Mouse (Mus musculus) cortical plate, adult 2 months (tissue): Measurements from ENCODE around the gene Acss1.

ENCODE experiments used
- CTCF ChIP-seq: fragments of 200-500 bp; IDR thresholded peaks from 2 replicates; pipeline ENCODE4 v1.5.1; 2011; ENCODE audit warnings: mild to moderate bottlenecking, control low read depth, low read length; ENCODE audit not compliant: insufficient read depth; ENCODE audit errors: extremely low read depth
- POLR2A ChIP-seq: fragments of 200-500 bp; IDR thresholded peaks from 2 replicates; pipeline ENCODE4 v1.6.1; 2011; ENCODE audit warnings: mild to moderate bottlenecking, low read length, control low read depth; ENCODE audit not compliant: insufficient read depth; ENCODE audit errors: extremely low read depth

DNA sequence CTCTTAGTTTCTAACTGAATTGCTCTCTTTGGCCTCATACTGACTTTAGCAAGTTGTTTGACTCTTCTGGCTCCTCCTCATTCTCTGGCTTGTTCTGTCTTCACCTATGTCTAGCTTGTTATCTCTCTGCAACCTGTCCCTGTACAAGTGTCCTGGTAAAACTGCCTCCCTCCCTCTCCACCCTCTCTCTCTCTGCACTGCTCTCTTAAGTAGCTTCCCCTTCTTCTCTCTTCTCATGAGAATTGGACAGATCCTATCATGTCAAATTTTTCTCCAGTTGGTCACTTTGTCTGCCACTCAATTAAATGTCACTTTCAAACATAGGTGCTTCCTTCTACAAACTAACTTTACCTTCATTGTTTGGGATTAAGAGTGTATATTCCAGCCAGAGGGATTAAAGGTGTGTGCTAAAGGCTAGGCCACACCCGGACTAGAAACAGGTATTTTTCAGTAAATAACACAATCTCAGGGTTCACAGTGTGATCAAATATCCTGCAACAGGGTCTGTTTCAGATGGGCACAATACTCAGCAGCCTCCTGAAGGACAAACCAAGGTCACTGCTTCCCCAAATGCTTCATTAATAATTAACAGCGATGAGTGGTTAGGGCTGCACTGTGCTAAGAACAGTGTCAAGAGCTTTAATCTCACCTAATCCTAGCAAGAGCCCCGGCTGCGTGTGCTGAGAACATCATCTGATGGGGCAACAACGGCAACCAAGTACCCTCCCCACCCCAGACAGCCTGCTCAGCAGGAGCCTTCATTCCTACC is 4.0 kb downstream of the Acss1 start:
- TF ChIP-seq CTCF, result no peak
- no peak for TF ChIP-seq POLR2A
